Mouse (Mus musculus): ENCODE measurements around the gene Nlk. TPM values are rescaled to one million over a fixed set of nuclear protein-coding genes. Genes with fewer than 3 reads are reported as not detected.

Nlk gene
- polyA plus RNA-seq, 1 experiment from 2014 or later = 15.9 TPM

DNA sequence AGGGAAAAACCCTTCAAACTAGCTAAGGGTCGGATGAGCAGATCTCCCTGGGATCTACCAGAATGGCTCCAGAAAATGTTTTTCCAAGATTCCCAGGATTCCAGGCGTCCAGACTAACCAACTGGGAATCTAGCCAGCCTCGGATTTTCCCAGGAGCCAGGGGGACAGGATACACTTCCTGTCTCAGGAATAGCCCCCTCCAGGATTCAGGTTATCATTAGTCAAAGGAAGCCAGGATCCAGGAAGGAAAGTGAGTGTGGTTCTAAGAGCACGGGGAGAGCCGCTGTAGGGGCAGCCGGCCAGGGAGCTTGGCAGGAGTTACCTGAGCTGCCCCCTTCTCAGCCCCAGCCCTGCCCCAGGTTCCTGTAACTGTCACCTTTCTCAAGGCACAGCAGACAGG lies 166.1 kb downstream of the Nlk start:
- H3K4me2 ChIP-seq (replicated peaks; ENCODE audit: low read depth, low read length) = no peak overlapping the region

DNA sequence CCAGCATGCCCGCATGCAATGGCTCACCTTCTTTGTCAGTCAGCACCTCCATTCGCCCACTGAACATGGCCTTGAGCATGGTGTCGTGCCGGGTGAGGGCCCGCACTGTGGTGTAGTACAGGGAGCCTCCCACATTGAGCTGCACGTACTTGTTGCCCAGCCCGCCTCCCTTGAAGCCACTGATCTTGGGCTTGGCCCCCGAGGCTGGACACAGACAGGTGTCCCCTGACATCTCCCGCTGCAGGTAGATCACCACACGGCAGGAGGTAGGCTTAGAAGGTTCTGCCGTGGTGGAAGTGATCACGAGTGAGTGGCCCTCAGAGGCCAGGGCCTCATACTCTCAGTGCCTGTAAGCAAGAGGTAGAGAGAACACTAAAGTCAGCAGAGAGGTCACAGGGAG lies 167.2 kb downstream of the Nlk start:
- H3K27ac ChIP-seq (ENCODE audit: low read length) = no peak overlapping the region
- DNase-seq (ENCODE audit: low spot score) = no peak
- WGBS = 94% methylated on average over 12 of the region's 12 CpGs

More for the DNA sequence above, 166.1 kb downstream of the Nlk start:
- TF ChIP-seq EP300 (IDR thresholded peaks at IDR 0.05) (peak; percentile 69; the same call in 1 of the 2 replicates), CTCF (IDR thresholded peaks at IDR 0.05) (no peak)
- Histone ChIP-seq H3K27me3 (replicated peaks; ENCODE audit: insufficient read depth, low read length) (no peaks in the 10 kb centered on the region), H3K4me3 (ENCODE audit: low read depth, low read length) (no peak overlapping the region), H3K36me3 (ENCODE audit: insufficient read depth, low read length) (peaks cover 25% of the 10 kb centered on the region), H3K27ac (ENCODE audit: low read length) (peak overlapping the region; percentile 77), H3K9me3 (ENCODE audit: low read length) (no peaks in the 10 kb centered on the region), H3K9ac (replicated peaks; ENCODE audit: low read depth) (no peak overlapping the region), H3K4me1 (ENCODE audit: insufficient read depth, low read depth, low read length) (no peaks in the 10 kb centered on the region; the same call in 1 of the 2 replicates)
- WGBS = 55% methylated on average over 6 of the region's 6 CpGs
- DNase-seq (ENCODE audit: low spot score) (peak; percentile 61), ATAC-seq (no peak)

DNA sequence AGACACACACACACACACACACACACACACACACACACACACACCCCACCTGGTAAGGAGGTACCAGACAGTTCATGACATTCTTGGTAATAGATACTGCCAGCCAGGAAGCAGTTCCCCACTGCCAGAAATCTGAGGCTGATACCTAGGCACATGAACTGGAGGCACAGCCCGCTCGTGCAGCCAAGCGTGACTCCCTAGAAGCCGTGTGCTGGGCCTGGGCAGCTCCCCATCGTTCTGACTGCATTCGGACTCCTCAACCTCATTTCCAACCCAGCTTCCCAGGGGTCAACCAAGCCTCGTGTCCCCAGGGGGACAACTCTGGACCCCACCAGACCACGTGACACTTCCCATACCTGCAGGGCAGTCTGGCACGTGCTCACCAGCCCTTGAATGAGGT lies 168.5 kb downstream of the Nlk start:
- 89% methylated on average over 9 of the region's 9 CpGs for WGBS
- TF ChIP-seq EP300 (IDR thresholded peaks at IDR 0.05) (no peak), CTCF (IDR thresholded peaks at IDR 0.05) (no peak)
- no peaks in the 10 kb centered on the region for H3K27me3 ChIP-seq (replicated peaks; ENCODE audit: insufficient read depth, low read length)
- no peak overlapping the region for H3K4me2 ChIP-seq (replicated peaks; ENCODE audit: low read depth, low read length)
- ATAC-seq (no peak), DNase-seq (ENCODE audit: low spot score) (no peak)
- H3K36me3 ChIP-seq (ENCODE audit: insufficient read depth, low read length) = peaks cover 31% of the 10 kb centered on the region
- H3K27ac ChIP-seq (ENCODE audit: low read length) = no peak overlapping the region
- H3K9me3 ChIP-seq (ENCODE audit: low read length) = no peaks in the 10 kb centered on the region
- H3K4me1 ChIP-seq (ENCODE audit: insufficient read depth, low read depth, low read length) = no peaks in the 10 kb centered on the region
- no peak overlapping the region for H3K9ac ChIP-seq (replicated peaks; ENCODE audit: low read depth)
- no peak overlapping the region for H3K4me3 ChIP-seq (ENCODE audit: low read depth, low read length)

More for the DNA sequence above, 167.2 kb downstream of the Nlk start:
- no peaks in the 10 kb centered on the region; the same call in 1 of the 2 replicates for H3K4me1 ChIP-seq (ENCODE audit: insufficient read depth, low read depth, low read length)
- H3K27me3 ChIP-seq (replicated peaks; ENCODE audit: insufficient read depth, low read length) = no peaks in the 10 kb centered on the region
- no peak overlapping the region for H3K9ac ChIP-seq (replicated peaks; ENCODE audit: low read depth)
- no peak overlapping the region for H3K4me3 ChIP-seq (ENCODE audit: low read depth, low read length)
- peaks cover 28% of the 10 kb centered on the region for H3K36me3 ChIP-seq (ENCODE audit: insufficient read depth, low read length)
- no peaks in the 10 kb centered on the region for H3K9me3 ChIP-seq (ENCODE audit: low read length)
- TF ChIP-seq CTCF (IDR thresholded peaks at IDR 0.05) (no peak), EP300 (IDR thresholded peaks at IDR 0.05) (no peak)
- ATAC-seq = no peak
- H3K4me2 ChIP-seq (replicated peaks; ENCODE audit: low read depth, low read length) = no peak overlapping the region

DNA sequence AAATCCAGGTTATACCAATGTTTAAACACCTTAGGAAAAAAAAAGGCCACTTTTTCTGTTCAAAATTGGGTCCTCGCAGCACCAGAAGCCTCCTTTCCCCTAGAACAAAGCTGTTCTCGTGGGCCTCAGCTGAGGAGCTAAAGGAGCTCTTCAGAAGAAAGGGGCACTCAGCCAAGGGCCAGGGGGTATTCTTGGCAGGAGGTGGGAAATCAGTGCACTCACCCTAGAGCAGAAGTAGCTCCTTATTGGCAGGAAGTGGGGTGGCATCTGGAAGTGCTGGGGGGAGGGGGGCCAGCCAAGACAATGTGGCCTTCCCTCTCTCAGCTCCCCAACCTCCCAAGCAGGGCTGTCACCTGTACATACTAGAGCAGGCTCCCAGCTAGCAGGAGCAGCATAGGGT lies 172.3 kb downstream of the Nlk start:
- H3K27me3 ChIP-seq (replicated peaks; ENCODE audit: insufficient read depth, low read length) = no peaks in the 10 kb centered on the region
- TF ChIP-seq CTCF (IDR thresholded peaks at IDR 0.05) = no peak
- no peak for TF ChIP-seq EP300 (IDR thresholded peaks at IDR 0.05)
- peak; percentile 55 for ATAC-seq
- peak overlapping the region; percentile 66 for H3K27ac ChIP-seq (ENCODE audit: low read length)
- H3K4me2 ChIP-seq (replicated peaks; ENCODE audit: low read depth, low read length) = no peak overlapping the region
- no peaks in the 10 kb centered on the region for H3K4me1 ChIP-seq (ENCODE audit: insufficient read depth, low read depth, low read length)
- no peak overlapping the region for H3K4me3 ChIP-seq (ENCODE audit: low read depth, low read length)
- WGBS = 45% methylated on average over 2 of the region's 2 CpGs
- no peaks in the 10 kb centered on the region for H3K9me3 ChIP-seq (ENCODE audit: low read length)
- H3K36me3 ChIP-seq (ENCODE audit: insufficient read depth, low read length) = peaks cover 38% of the 10 kb centered on the region
- peak; percentile 74 for DNase-seq (ENCODE audit: low spot score)
- no peak overlapping the region for H3K9ac ChIP-seq (replicated peaks; ENCODE audit: low read depth)

DNA sequence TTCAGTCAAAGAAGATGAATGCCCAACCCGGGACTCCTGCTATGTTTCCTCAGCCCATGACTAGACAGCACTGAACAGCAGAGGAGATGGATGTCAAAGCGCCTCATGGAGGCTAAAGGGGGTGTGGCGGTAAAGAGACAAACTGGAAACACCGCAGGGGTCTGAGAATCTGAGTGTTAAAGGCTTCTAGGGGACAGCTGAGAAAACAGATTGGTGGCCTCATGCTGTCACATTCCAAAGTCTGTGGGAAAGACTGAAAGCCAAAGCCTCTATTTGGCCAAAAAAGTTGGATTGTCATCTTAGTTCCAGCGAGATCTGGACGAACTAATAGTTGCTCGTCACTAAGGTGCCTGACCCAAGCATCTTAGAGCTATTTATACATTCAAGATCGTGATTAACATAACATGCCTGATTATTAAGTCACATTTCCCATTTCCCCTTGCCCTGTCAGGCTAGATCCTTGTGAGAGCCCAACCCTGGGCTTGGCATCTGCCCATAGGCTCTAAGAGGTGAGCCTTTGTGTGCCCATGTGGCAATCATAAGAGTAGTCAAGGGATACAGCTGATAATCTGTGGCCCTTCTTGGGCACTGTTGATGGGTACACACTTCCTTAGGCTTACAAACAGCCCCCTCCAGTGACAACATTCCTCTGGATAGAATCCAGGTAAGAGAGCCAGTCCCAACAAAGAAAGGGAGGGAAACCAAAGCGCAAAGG lies 173.8 kb downstream of the Nlk start:
- peak overlapping the region; percentile 66; the same call in 1 of the 2 replicates for H3K27ac ChIP-seq (ENCODE audit: low read length)
- 57% methylated on average over 9 of the region's 9 CpGs for WGBS
- peak; percentile 84 for ATAC-seq

DNA sequence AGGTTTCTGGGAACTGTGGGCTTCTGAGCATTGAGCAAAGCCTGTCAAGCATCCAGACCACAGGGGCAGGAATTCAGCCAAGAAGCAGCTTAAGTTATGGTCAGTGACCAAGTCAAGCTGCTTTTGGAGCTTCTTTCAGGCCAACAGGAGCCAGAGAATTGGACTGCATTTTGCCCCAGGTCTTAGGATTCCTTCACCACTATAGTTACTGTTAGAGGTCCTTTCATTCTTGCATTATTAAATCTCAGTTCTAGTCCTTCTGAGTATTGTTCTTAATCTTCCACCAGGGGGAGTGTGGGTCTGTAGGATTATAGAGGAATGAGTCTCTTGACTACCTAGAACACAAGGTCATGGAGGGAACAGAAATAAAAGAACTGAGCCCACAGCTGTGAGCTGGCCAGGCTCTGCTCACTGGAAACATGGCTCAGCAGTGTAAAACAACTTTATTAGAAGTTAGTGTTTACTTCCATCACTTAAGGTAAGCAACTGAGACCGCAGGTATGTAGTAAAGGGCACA lies 174.6 kb downstream of the Nlk start:
- ATAC-seq (peak; percentile 36), DNase-seq (ENCODE audit: low spot score) (peak; percentile 82)
- Histone ChIP-seq H3K27ac (ENCODE audit: low read length) (0 out of 2 replicates have a peak overlapping the region, but pooled peaks have one; percentile 26), H3K27me3 (replicated peaks; ENCODE audit: insufficient read depth, low read length) (no peaks in the 10 kb centered on the region), H3K4me2 (replicated peaks; ENCODE audit: low read depth, low read length) (no peak overlapping the region), H3K36me3 (ENCODE audit: insufficient read depth, low read length) (peaks cover 36% of the 10 kb centered on the region), H3K4me3 (ENCODE audit: low read depth, low read length) (no peak overlapping the region), H3K9me3 (ENCODE audit: low read length) (no peaks in the 10 kb centered on the region), H3K9ac (replicated peaks; ENCODE audit: low read depth) (no peak overlapping the region), H3K4me1 (ENCODE audit: insufficient read depth, low read depth, low read length) (no peaks in the 10 kb centered on the region)
- TF ChIP-seq EP300 (IDR thresholded peaks at IDR 0.05) (no peak), CTCF (IDR thresholded peaks at IDR 0.05) (peak; percentile 70)
- WGBS = 67% methylated on average over 1 of the region's 1 CpGs

More for the DNA sequence above, 173.8 kb downstream of the Nlk start:
- Histone ChIP-seq H3K36me3 (ENCODE audit: insufficient read depth, low read length) (peaks cover 37% of the 10 kb centered on the region), H3K4me2 (replicated peaks; ENCODE audit: low read depth, low read length) (no peak overlapping the region), H3K9ac (replicated peaks; ENCODE audit: low read depth) (no peak overlapping the region), H3K27me3 (replicated peaks; ENCODE audit: insufficient read depth, low read length) (no peaks in the 10 kb centered on the region), H3K4me1 (ENCODE audit: insufficient read depth, low read depth, low read length) (no peaks in the 10 kb centered on the region), H3K4me3 (ENCODE audit: low read depth, low read length) (no peak overlapping the region), H3K9me3 (ENCODE audit: low read length) (no peaks in the 10 kb centered on the region)
- TF ChIP-seq EP300 (IDR thresholded peaks at IDR 0.05) (peak; percentile 78), CTCF (IDR thresholded peaks at IDR 0.05) (no peak)
- peak; percentile 94 for DNase-seq (ENCODE audit: low spot score)
